Mouse (Mus musculus) liver, adult 2 months (tissue): ENCODE results near the gene B3galt4.

Source experiments
- CTCF ChIP-seq: fragments of 200-500 bp; IDR thresholded peaks from 2 replicates; pipeline ENCODE4 v1.5.1; 2011; ENCODE audit warnings: low read depth, low read length, control low read depth
- POLR2A ChIP-seq: fragments of 200-500 bp; IDR thresholded peaks from 2 replicates; pipeline ENCODE4 v1.6.1; 2011; ENCODE audit warnings: low read length, control low read depth; ENCODE audit not compliant: insufficient read depth; ENCODE audit errors: extremely low read depth

- TF ChIP-seq CTCF (no peak), POLR2A (no peak)
Observed at GRCm38 (mm10) chr17:33938783-33939182, 12.5 kb downstream of the B3galt4 start.
